Mouse (Mus musculus): ENCODE data around the gene Serinc2.

The Serinc2 gene

DNA sequence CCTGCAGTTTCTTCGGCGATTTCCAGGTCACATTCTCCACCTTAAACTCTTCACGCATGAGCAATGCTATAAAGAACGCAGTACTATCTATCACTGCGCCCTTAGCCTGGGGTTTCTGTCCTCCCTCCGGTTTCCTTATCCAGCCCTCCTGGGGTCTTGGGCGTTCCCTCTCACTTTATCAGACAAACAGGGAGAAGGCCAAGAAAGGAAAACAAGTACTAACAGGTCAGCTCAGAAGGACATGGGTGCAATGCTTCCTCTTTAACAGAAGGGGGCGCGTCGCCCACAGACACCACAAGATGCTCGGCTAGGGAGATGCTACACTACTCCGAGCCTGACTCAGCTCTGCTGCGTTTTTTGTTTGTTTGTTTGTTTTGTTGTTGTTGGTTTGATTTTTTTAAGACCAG is 18.1 kb upstream of the Serinc2 start:
- no peak for DNase-seq (ENCODE audit: low spot score in 2 of 2)

DNA sequence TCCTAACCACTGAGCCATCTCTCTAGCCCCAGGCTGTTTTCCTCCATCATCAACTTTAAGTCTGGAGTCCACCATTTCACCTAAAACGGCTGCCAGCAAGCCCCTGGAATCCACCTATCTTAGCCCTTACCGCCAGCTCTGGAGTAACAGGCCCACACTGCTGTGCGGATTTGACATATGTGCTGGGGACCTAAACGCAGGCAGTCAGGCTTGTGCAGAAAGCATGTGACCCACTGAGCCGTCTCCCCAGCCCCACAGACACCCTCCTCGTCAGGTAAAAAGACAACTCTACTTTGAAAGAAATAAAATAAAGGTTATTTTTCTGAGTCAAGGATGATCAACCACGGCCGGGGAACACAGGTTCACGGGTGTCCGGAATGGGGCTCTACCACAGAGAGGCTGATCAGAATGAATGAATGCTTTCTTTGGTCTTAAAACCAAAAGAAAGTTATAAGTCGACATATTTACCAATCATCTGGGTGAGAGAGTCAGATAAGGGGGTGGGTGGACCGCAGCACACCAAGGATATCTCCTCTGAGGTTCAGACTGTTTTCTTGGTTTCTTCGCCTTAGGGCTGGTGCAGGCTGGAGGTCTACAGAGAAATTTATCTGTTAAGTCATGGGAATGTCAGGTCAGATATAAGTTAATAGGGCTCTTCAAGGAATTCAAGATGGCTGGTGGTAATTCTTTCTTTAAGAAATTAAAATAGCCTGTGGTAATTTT is 17.4 kb upstream of the Serinc2 start:
- no peak for DNase-seq (ENCODE audit: low spot score in 2 of 2)

DNA sequence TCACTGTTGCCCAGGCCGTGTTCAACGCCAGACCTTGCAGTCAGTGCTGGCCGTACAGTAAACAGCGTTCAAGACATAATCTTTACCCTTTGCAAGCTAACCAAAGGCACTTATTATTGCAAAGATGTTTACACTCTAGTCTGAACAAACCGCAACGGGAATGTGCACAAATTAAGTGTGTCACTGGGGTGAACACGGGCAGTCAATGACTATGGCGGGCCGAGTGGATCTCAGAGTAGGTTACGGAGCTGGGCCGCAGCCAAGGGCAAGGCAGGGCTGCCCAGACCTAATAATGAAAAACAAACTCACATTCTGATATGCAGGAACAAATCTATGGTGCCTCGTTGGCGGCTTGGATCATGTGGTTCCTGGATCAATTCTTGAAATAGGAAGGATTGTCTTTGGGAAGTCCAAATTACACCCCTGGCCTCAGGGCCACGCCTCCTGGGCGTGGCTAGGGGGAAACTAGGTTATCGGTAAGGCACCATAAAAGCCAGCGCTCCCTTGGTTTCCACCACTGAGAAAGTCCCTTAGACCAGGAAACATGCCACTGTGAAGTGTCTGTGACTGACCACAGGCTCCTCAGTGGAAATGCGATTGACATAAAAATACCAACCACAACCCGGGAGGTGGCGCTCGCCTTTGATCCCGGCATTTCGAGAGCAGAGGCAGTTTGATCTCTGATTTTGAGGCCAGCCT is 16.2 kb upstream of the Serinc2 start:
- DNase-seq (ENCODE audit: low spot score in 2 of 2) = no peak

GRCm38 (mm10) chr4:130294513-130294912 is 15.5 kb upstream of the Serinc2 start:
- no peak for DNase-seq (ENCODE audit: low spot score in 2 of 2)

GRCm38 (mm10) chr4:130292271-130292670 is 13.3 kb upstream of the Serinc2 start:
- DNase-seq (ENCODE audit: low spot score in 2 of 2) = peak; percentile 47 to 80

- DNase-seq (ENCODE audit: low spot score in 2 of 2) = no peak
These were observed 10.8 kb upstream of the Serinc2 start for GRCm38 (mm10) chr4:130289824-130290223.

DNA sequence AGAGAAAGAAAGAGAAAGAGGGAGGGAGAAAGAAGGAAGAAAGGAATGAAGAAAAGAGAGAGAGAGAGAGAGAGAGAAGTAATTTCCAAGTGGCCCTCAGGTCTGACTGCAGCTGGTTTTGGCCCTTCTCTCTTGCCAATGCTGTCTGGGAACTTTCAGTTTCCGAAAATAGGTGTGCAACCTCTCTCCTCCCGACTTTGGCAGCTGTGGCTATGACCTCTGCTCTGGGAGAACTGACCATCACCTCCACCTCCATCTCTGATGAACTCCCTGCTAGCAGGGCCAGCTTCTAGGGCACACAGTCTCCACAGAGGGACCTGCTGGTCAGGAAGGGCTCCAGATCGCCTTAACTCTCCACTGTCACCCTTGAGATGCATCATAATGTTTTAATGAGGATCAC is 7.5 kb upstream of the Serinc2 start:
- DNase-seq (ENCODE audit: low spot score in 2 of 2) = no peak

- no peak for DNase-seq (ENCODE audit: low spot score in 2 of 2)
These were observed 4.8 kb upstream of the Serinc2 start for GRCm38 (mm10) chr4:130283826-130284225.

- no peak for DNase-seq (ENCODE audit: low spot score in 2 of 2)
These were observed 3.9 kb upstream of the Serinc2 start for GRCm38 (mm10) chr4:130282856-130283255.

- no peak for DNase-seq (ENCODE audit: low spot score in 2 of 2)
These were observed 2.3 kb downstream of the Serinc2 start for GRCm38 (mm10) chr4:130276573-130277176.

DNA sequence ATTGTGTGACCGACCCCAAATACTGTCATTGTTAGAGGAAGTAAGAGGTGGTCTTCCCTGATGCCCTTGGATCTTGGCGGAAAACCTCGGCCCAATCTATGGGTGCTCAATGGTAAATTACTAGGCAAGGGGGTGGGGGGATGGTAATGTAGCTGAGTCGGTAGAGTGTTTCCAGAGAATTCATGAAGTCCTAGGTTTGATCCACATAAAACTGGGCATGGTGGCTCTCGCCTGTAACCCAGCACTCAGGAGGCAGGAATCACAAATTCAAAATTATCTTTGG is 3.2 kb downstream of the Serinc2 start:
- no peak for DNase-seq (ENCODE audit: low spot score in 2 of 2)

DNA sequence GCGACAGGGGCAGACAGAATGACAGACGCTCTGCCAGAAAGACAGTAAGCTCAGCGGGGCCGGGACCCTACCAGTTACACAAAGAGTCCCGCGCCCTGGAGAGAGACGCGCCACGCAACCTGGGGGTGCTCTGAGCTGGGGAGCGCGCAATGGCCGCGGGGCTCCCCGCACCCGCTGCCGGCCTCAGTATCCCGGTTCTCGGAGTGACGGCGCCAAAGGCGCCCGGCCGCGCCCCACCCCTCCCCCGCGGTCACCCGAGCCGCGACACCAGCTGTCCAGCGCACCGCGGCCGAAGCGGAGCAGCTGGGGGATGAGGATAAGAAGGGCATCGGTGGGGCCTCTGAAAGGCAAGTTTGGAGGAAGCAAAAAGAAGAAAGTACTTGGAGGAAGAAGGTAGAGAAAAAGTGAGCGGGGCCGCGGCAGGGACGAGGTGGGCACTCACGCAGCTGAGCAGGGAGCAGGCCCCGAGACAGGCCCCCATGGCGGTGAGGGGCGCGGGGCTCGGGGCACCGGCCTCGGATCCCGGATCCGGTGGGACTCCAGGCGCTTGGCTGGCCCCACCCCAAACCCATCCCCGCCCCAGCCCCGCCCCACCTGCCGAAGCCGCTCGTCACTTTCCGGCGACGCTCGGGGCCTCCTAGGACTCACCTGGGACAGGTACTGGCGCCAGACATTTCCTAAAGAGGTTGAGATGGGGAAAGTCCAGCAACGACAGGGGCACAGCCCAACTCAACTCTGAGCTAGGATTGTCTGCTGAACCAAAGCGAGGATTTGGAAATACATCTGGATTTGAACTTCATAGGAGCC is 3.8 kb downstream of the Serinc2 start:
- no peak for DNase-seq (ENCODE audit: low spot score in 2 of 2)

GRCm38 (mm10) chr4:130274346-130275015 is 4.5 kb downstream of the Serinc2 start:
- DNase-seq (ENCODE audit: low spot score in 2 of 2) = no peak

DNA sequence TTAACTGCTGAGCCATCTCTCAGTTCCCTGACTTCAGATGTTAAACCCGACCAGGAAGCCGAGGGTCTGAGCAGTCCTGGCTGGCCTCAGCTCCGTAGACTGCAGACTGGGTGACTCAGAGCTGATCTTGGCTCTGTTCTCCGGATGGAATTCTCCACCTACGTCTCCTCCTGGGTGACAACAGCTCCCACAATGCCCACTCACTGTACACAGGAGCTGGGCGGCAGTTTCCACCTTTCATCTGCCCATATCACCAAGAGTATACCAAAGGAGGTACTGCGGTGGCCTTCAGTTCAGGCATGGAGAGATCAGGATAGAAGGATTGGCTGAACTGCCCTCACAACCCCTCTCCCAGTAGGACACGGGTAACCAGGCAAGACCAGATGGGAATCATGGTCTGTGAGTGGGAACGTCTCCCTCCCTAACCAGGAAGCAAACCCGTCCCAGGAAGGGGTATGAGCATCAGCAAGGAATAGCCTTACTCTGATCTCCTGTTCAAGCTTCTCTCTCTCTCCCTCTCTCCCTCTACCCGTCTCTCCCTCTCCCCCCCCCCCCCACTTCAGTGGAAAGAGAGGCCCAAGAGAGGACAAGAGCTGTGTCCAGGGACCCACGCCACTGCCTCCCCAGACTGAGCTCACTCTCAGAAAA is 5.2 kb downstream of the Serinc2 start:
- no peak for DNase-seq (ENCODE audit: low spot score in 2 of 2)

GRCm38 (mm10) chr4:130270611-130271347 is 8.2 kb downstream of the Serinc2 start:
- no peak for DNase-seq (ENCODE audit: low spot score in 2 of 2)

GRCm38 (mm10) chr4:130270089-130270488 is 8.9 kb downstream of the Serinc2 start:
- no peak for DNase-seq (ENCODE audit: low spot score in 2 of 2)

DNA sequence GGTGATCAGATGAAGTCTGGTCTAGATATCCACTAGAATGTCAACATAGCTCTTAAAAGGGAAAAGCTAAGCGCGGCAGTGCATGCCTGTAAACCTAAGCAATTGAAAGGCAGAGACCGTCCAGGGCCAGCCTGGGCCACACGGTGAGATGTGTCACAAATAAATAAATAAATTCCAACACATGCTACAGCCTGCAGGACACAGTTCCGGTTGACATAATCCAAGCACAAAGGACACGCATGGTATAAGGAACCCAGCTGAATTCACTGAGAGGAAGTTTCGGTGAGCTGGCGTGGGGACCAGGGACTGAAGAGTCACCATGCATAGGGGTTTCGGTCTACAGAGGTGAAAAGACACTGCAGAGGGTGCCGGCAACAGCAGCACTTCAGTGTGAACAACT is 10.3 kb downstream of the Serinc2 start:
- no peak for DNase-seq (ENCODE audit: low spot score in 2 of 2)

DNA sequence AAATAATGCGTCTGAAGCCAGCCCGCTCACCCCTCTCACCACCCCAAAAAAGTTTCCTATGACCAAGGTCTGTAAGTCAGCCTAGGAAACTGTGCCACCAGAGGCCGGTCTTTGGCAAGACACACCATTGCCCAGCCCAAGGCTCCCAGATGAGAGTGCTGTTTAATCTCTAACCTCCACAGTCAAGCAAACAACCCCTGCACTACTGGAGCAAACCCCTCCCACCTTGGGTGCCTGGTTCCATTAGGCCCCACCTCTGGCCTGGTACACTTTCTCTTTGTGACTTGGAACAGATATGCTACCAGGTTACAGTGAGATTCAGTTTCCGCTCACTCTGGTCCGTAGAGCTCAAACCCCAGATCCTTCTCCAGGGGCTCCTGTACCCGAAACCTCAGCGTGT is 11.9 kb downstream of the Serinc2 start:
- no peak for DNase-seq (ENCODE audit: low spot score in 2 of 2)

GRCm38 (mm10) chr4:130266601-130267000 is 12.4 kb downstream of the Serinc2 start:
- no peak for DNase-seq (ENCODE audit: low spot score in 2 of 2)

DNA sequence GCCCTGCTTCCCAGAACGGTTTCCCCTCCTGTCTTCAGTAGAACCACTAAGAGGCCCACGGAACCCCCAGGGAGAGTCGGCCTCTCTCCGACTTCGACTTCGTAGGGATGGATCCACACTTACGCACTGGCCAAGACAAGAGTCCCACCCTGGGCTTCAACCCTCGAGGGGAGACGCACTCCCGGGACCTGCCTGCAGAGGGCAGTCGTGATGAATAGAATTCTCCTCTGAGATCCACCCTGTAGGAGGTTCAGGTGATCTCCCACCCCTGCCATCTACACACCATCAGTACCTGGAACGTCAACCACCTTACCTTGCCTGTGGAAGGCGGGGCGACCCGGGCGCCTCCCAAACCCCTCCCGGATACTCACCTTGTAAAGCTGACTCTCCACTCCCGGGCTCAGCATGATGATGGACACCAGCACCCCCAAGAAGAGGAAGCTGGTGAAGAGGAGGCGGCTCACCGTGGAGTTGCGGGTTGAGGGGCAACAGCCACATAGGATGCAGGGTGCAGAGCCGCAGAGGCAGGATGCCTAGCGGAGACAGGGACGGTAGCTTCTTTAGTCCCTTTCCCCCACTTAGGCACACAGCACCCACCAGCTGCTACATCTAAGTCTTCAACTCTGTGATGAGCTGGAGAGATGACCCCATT is 14.2 kb downstream of the Serinc2 start:
- DNase-seq (ENCODE audit: low spot score in 2 of 2) = peak; percentile 56 to 74
